7 mouse cellular contexts compared by ENCODE assay signal in genomic region chr4:97611251-97611847, GRCm38 (mm10).
DNase-seq lines count a peak whose midpoint lies in the region; ATAC-seq and TF ChIP-seq lines count a peak whose summit lies in the region.

No protein-coding gene starts in this region.

- intact Hi-C loops in heart, postnatal 25 days (cut with DNase I), result no loop called here

- no peak overlapping the region for H3K9ac ChIP-seq in limb, embryonic 14.5 days (ENCODE audit: low read depth, low read length, severe bottlenecking)

- WGBS in limb, embryonic 14.5 days, result 36% methylated on average over 11 of the region's 11 CpGs

- no peaks in the 10 kb centered on the region for H3K9me3 ChIP-seq in limb, embryonic 14.5 days (ENCODE audit: control insufficient read depth, low read length)

- H3K4me1 ChIP-seq in limb, embryonic 14.5 days (ENCODE audit: control insufficient read depth, insufficient read depth, low read length), result peaks cover 20% of the 10 kb centered on the region

- H3K27me3 ChIP-seq in limb, embryonic 14.5 days (ENCODE audit: control insufficient read depth, insufficient read depth, low read length), result no peaks in the 10 kb centered on the region

- no peak overlapping the region for H3K4me3 ChIP-seq in limb, embryonic 14.5 days (replicated peaks; ENCODE audit: low read length)

- peak; percentile 79 for DNase-seq in Muller cell, postnatal 12 days (ENCODE audit: inconsistent ontology term)
- peak; percentile 32 for DNase-seq in adrenal gland, postnatal 25 days
- DNase-seq in frontal cortex, adult 2 months (ENCODE audit: extremely low spot score in 1 of 2, low spot score in 1 of 2), result peak; percentile 22 to 60
- peak; percentile 59 for DNase-seq in heart, postnatal 25 days (ENCODE audit: low spot score)
- peak; percentile 84 for DNase-seq in limb, embryonic 14.5 days (ENCODE audit: low spot score)
- peak; percentile 47 for DNase-seq in skeletal muscle tissue, adult 2 months (ENCODE audit: low read depth, low spot score)

- H3K4me2 ChIP-seq in limb, embryonic 14.5 days (replicated peaks; ENCODE audit: low read depth, low read length, severe bottlenecking), result peak overlapping the region; percentile 31

- ATAC-seq in limb, embryonic 14.5 days (ENCODE audit: low FRiP score, low read depth), result peak; percentile 82
- ATAC-seq in erythroblast, adult 5-6 weeks (replicated peaks; ENCODE audit: low FRiP score, poor library complexity, severe bottlenecking), result no peak

- H3K27ac ChIP-seq in limb, embryonic 14.5 days (replicated peaks; ENCODE audit: low read depth, low read length), result peak overlapping the region; percentile 79

- H3K36me3 ChIP-seq in limb, embryonic 14.5 days (ENCODE audit: control insufficient read depth, insufficient read depth, low read length), result no peaks in the 10 kb centered on the region

- no peak for TF ChIP-seq POLR2A in limb, embryonic 14.5 days (IDR thresholded peaks at IDR 0.05; ENCODE audit: borderline replicate concordance, extremely low read depth, insufficient read depth, insufficient read length)

Comparison
In these comparisons a context has a peak if more than half of its experiments do, and no peak if none do; other contexts are left out.
1. DNase-seq: peak in every context shown above with its lines; median percentile 84 in limb, embryonic 14.5 days; 79 in Muller cell, postnatal 12 days; 59 in heart, postnatal 25 days; 47 in skeletal muscle tissue, adult 2 months; 41 in frontal cortex, adult 2 months; 32 in adrenal gland, postnatal 25 days.